Mouse (Mus musculus): ENCODE measurements around the gene Trib3. TPM values are rescaled to one million over a fixed set of nuclear protein-coding genes. Genes with fewer than 3 reads are reported as not detected.

Gene Trib3
- total RNA-seq (2023), result 10.8 TPM

GRCm38 (mm10) chr2:152343329-152344213, at the start of gene Trib3:
TSS of gene Trib3 (minus strand) at chr2:152344032.

GRCm38 (mm10) chr2:152376345-152376741, 32.5 kb upstream of the Trib3 start, which contains the start of gene Nrsn2:
TSS of gene Nrsn2 (minus strand) at chr2:152376638.

GRCm38 (mm10) chr2:152332101-152332825, 11.6 kb downstream of the Trib3 start, which contains the start of gene Rbck1:
TSS of gene Rbck1 (minus strand) at chr2:152332653.

GRCm38 (mm10) chr2:152293727-152294475, 49.9 kb downstream of the Trib3 start, which contains the start of gene Tbc1d20:
TSS of gene Tbc1d20 (plus strand) at chr2:152293828.

Other genes with a start within 250 kb of the Trib3 start
- 0.24 TPM for gene Srxn1, start 238.5 kb downstream of the Trib3 start, total RNA-seq (2023)
- not detected for gene Tcf15, start 200.5 kb downstream of the Trib3 start, total RNA-seq (2023)
- 102 TPM for gene Csnk2a1, start 117.2 kb downstream of the Trib3 start, total RNA-seq (2023)
- 44.0 TPM for gene Tbc1d20, start 50.2 kb downstream of the Trib3 start, total RNA-seq (2023)
- 215 TPM for gene Rbck1, start 11.4 kb downstream of the Trib3 start, total RNA-seq (2023)
- not detected for gene Nrsn2, start 32.6 kb upstream of the Trib3 start, total RNA-seq (2023)
- gene Sox12, start 54.0 kb upstream of the Trib3 start, total RNA-seq (2023), result 1.2 TPM
- gene Zcchc3, start 71.0 kb upstream of the Trib3 start, total RNA-seq (2023), result 2.9 TPM
- gene 6820408C15Rik, start 71.6 kb upstream of the Trib3 start, total RNA-seq (2023), result not detected
- not detected for gene Defb23, start 120.6 kb upstream of the Trib3 start, total RNA-seq (2023)
- not detected for gene Defb20, start 133.0 kb upstream of the Trib3 start, total RNA-seq (2023)
- not detected for gene Defb22, start 146.1 kb upstream of the Trib3 start, total RNA-seq (2023)
- gene Defb26, start 167.7 kb upstream of the Trib3 start, total RNA-seq (2023), result not detected
- not detected for gene Defb28, start 174.2 kb upstream of the Trib3 start, total RNA-seq (2023)
- gene Defb29, start 196.1 kb upstream of the Trib3 start, total RNA-seq (2023), result not detected
- not detected for gene Gm17416, start 225.3 kb upstream of the Trib3 start, total RNA-seq (2023)
- not detected for gene Defb21, start 228.7 kb upstream of the Trib3 start, total RNA-seq (2023)
- not detected for gene Defb19, start 236.3 kb upstream of the Trib3 start, total RNA-seq (2023)

Measured in CD8-positive naive resting alpha-beta T cell, adult 57 days (primary cell).